ENCODE assay signal across 8 mouse cellular contexts in the genomic region with DNA sequence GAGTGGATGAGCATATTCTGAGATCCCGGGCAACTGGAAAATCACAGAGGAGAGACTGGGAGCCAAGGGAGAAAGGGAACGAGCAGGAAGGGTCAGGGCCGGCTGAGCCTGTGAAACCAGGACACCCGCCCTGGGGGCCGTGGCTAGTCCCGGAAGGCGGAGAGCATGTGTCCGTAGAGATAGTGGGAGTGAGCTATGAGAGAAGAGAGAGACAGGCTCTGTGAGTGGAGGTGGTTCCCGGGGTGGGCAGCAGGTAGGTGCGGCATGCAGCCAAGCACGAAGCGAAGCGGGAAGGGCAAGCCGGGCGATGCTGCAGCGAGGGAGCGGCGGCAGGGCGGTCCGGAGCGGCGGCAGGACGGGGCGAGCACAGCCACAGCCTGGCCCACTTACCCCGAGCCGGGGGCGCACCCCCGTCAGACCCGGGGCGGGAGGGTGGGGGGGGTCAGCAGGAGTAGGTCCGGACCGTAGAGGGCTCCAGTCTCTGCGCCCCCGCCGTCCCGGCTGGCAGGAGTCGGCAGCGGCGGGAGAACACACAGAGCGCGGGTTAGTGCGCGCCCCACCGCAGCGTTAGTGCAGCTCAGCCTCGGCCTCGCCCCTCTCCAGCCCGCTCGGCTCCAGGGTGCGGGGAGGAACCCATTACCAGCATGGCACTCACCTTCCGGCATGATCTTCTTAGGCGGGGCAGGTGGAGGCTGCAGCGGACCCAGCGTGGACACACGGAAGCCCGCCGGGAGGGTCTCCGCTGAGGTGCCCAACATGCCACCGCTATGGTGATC. TPM values are rescaled to one million over a fixed set of nuclear protein-coding genes. Genes with fewer than 3 reads are reported as not detected.
DNase-seq lines count a peak whose midpoint lies in the region; ATAC-seq and TF ChIP-seq lines count a peak whose summit lies in the region.

No protein-coding gene starts in this region.

- 14% methylated on average over 56 of the region's 59 CpGs for WGBS in spleen, adult 2 months
- WGBS in heart, embryonic 10.5 days: 4% methylated on average over 57 of the region's 59 CpGs

- no peak overlapping the region for H3K27ac ChIP-seq in spleen, adult 2 months (ENCODE audit: insufficient read depth, low read length)
- H3K27ac ChIP-seq in heart, embryonic 10.5 days: peak overlapping the region; percentile 82

- TF ChIP-seq CTCF in spleen, adult 2 months (IDR thresholded peaks at IDR 0.05; ENCODE audit: extremely low read depth, insufficient read depth, insufficient read length, insufficient replicate concordance): no peak

- 0 out of 2 replicates have a peak, but pooled peaks have one; percentile 27 for ATAC-seq in megakaryocyte-erythroid progenitor cell, adult 5-6 weeks (replicated peaks; ENCODE audit: low FRiP score, low TSS enrichment, poor library complexity, severe bottlenecking)

- H3K36me3 ChIP-seq in spleen, adult 2 months (ENCODE audit: control insufficient read depth, insufficient read depth, low read length): no peaks in the 10 kb centered on the region
- H3K36me3 ChIP-seq in heart, embryonic 10.5 days: peaks cover 14% of the 10 kb centered on the region; the same call in 1 of the 2 replicates

- H3K27me3 ChIP-seq in spleen, adult 2 months (ENCODE audit: control insufficient read depth, insufficient read depth, low read length): peaks cover 7% of the 10 kb centered on the region
- peaks cover 36% of the 10 kb centered on the region for H3K27me3 ChIP-seq in heart, embryonic 10.5 days (ENCODE audit: insufficient read depth, poor library complexity, severe bottlenecking)

- H3K9me3 ChIP-seq in heart, embryonic 10.5 days: no peaks in the 10 kb centered on the region

- no peak for DNase-seq in spleen, adult 2 months (ENCODE audit: low read depth in 1 of 2, low spot score in 2 of 2)
- DNase-seq in spleen, adult 12 weeks (ENCODE audit: low spot score): no peak
- DNase-seq in cerebellum, postnatal 14 days: peak; percentile 56 to 57
- no peak for DNase-seq in heart, embryonic 10.5 days (ENCODE audit: low spot score)
- DNase-seq in kidney, postnatal 10 days: peak; percentile 55
- DNase-seq in testis, postnatal 10 days (ENCODE audit: low spot score): peak; percentile 60
- DNase-seq in layer of hippocampus, adult 8-10 months (ENCODE audit: low spot score in 2 of 2): no peak

- no peak for TF ChIP-seq POLR2A in spleen, adult 2 months (IDR thresholded peaks at IDR 0.05; ENCODE audit: low read depth, low read length)

- peaks cover 24% of the 10 kb centered on the region for H3K4me1 ChIP-seq in spleen, adult 2 months (ENCODE audit: control insufficient read depth, insufficient read depth, insufficient read length)
- peaks cover 37% of the 10 kb centered on the region for H3K4me1 ChIP-seq in heart, embryonic 10.5 days

- peak overlapping the region; percentile 51 for H3K4me3 ChIP-seq in spleen, adult 2 months (ENCODE audit: extremely low read depth, insufficient read depth, insufficient read length)
- peak overlapping the region; percentile 66 for H3K4me3 ChIP-seq in heart, embryonic 10.5 days

RNA-seq across cellular contexts. Expression of a gene that starts 9.0 kb away (rescaled TPM):
- not detected in 2 replicates for polyA plus RNA-seq in spleen, adult 2 months (2012; rRNA removed)
- 0.86 and 2.3 TPM in 2 replicates for polyA plus RNA-seq in heart, embryonic 10.5 days (2016; fragmentation: Nextera tagmentation; extraction: Ambion mirVana)
- total RNA-seq in megakaryocyte-erythroid progenitor cell, adult 5-6 weeks (2014; fragmentation: Nextera tagmentation): not detected in 2 replicates
- not detected in 2 replicates for total RNA-seq in megakaryocyte-erythroid progenitor cell, adult 5-6 weeks (2017)
- not detected for total RNA-seq in layer of hippocampus, adult 8-10 months (2022)

RNA-seq across cellular contexts. Expression of a gene that starts 33.9 kb away (rescaled TPM):
- 20.1 and 28.5 TPM in 2 replicates for polyA plus RNA-seq in spleen, adult 2 months (2012; rRNA removed)
- polyA plus RNA-seq in heart, embryonic 10.5 days (2016; fragmentation: Nextera tagmentation; extraction: Ambion mirVana): 8.5 and 16.0 TPM in 2 replicates
- 0.32 and 1.1 TPM in 2 replicates for total RNA-seq in megakaryocyte-erythroid progenitor cell, adult 5-6 weeks (2014; fragmentation: Nextera tagmentation)
- 1.1 and 1.6 TPM in 2 replicates for total RNA-seq in megakaryocyte-erythroid progenitor cell, adult 5-6 weeks (2017)
- 10 to 100 TPM; 72.2 to 86.2 (median 77.3) TPM for total RNA-seq in layer of hippocampus, adult 8-10 months (2022)

Comparison
In these comparisons a context has a peak if more than half of its experiments do, and no peak if none do; other contexts are left out.
1. DNase-seq: peak in cerebellum, postnatal 14 days (2 of 2), kidney, postnatal 10 days (single experiment) and testis, postnatal 10 days (single experiment); none in spleen, adult 2 months (0 of 2), spleen, adult 12 weeks (single experiment), heart, embryonic 10.5 days (single experiment) and layer of hippocampus, adult 8-10 months (0 of 2).
2. RNA of a gene that starts 33.9 kb away (total RNA-seq): 72.2 to 86.2 TPM in layer of hippocampus, adult 8-10 months; 0.32 to 1.6 TPM in megakaryocyte-erythroid progenitor cell, adult 5-6 weeks; every median in the first group is over 10 times any median in the second.